Mouse (Mus musculus) myocyte (in vitro differentiated cells): ENCODE data around the gene Ska2. TPM values are rescaled to one million over a fixed set of nuclear protein-coding genes. Genes with fewer than 3 reads are reported as not detected.

Experiments
- H3K27me3 ChIP-seq: one replicate; pipeline ENCODE4 v1.6.1; 2011; ENCODE audit not compliant: control insufficient read depth, insufficient read depth, insufficient read length
- H3K36me3 ChIP-seq: one replicate; pipeline ENCODE4 v1.6.1; 2011; ENCODE audit not compliant: control insufficient read depth, insufficient read depth
- H3K4me2 ChIP-seq: one replicate; pipeline ENCODE4 v1.6.1; 2011; ENCODE audit warnings: low read depth, control low read depth
- H3K4me3 ChIP-seq: one replicate; pipeline ENCODE4 v1.5.1; 2011; ENCODE audit warnings: mild to moderate bottlenecking, control low read depth, moderate library complexity
- H3K79me2 ChIP-seq: one replicate; pipeline ENCODE4 v1.6.1; 2011; ENCODE audit not compliant: control insufficient read depth, insufficient read depth
- H3ac ChIP-seq: one replicate; pipeline ENCODE4 v1.6.1; 2011; ENCODE audit not compliant: control insufficient read depth, insufficient read length
- CEBPB ChIP-seq: IDR thresholded peaks from 2 replicates; pipeline ENCODE4 v1.6.1; 2011; ENCODE audit warnings: mild to moderate bottlenecking, moderate library complexity; ENCODE audit not compliant: poor library complexity, insufficient read depth, severe bottlenecking
- E2F4 ChIP-seq: IDR thresholded peaks from one replicate; pipeline ENCODE4 v1.6.1; 2011; ENCODE audit warnings: mild to moderate bottlenecking, control low read depth, moderate library complexity; ENCODE audit not compliant: insufficient read depth
- MAX ChIP-seq: IDR thresholded peaks from one replicate; pipeline ENCODE4 v1.6.1; 2011; ENCODE audit warnings: low read depth, mild to moderate bottlenecking, control low read depth
- MYOD1 ChIP-seq, 3 experiments: IDR thresholded peaks; one replicate each; pipeline ENCODE4 v1.6.1; 2011; ENCODE audit warnings: control low read depth in 2 of 3, low read depth in 2 of 3, mild to moderate bottlenecking in 2 of 3, moderate library complexity in 1 of 3; ENCODE audit not compliant: insufficient read length in 2 of 3, control insufficient read depth in 1 of 3
- MYOG ChIP-seq, 3 experiments: IDR thresholded peaks; one replicate each; pipeline ENCODE4 v1.6.1; 2011; ENCODE audit warnings: control low read depth in 2 of 3, low read depth in 2 of 3, mild to moderate bottlenecking in 2 of 3; ENCODE audit not compliant: insufficient read length in 2 of 3, control insufficient read depth in 1 of 3, insufficient read depth in 1 of 3
- POLR2A ChIP-seq: IDR thresholded peaks from one replicate; pipeline ENCODE4 v1.6.1; 2011; ENCODE audit warnings: low read depth, mild to moderate bottlenecking, control low read depth, moderate library complexity; ENCODE audit not compliant: insufficient read length
- POLR2AphosphoS2 ChIP-seq: IDR thresholded peaks from one replicate; pipeline ENCODE4 v1.6.1; 2011; ENCODE audit warnings: low read depth, control low read depth; ENCODE audit not compliant: insufficient read length
- REST ChIP-seq: IDR thresholded peaks from one replicate; pipeline ENCODE4 v1.6.1; 2011; ENCODE audit warnings: mild to moderate bottlenecking, control low read depth, moderate library complexity; ENCODE audit not compliant: insufficient read depth, insufficient read length
- SRF ChIP-seq: IDR thresholded peaks from one replicate; pipeline ENCODE4 v1.6.1; 2011; ENCODE audit warnings: low read depth; ENCODE audit not compliant: control insufficient read depth, insufficient read length
- TCF12 ChIP-seq: IDR thresholded peaks from one replicate; pipeline ENCODE4 v1.6.1; 2011; ENCODE audit warnings: mild to moderate bottlenecking, control low read depth; ENCODE audit not compliant: poor library complexity, insufficient read depth, severe bottlenecking
- TCF3 ChIP-seq: IDR thresholded peaks from one replicate; pipeline ENCODE4 v1.6.1; 2011; ENCODE audit warnings: low read depth, control low read depth; ENCODE audit not compliant: insufficient read length
- USF1 ChIP-seq: IDR thresholded peaks from one replicate; pipeline ENCODE4 v1.6.1; 2011; ENCODE audit warnings: low read depth, mild to moderate bottlenecking, control low read depth, moderate library complexity
- polyA plus RNA-seq: library from polyadenylated mRNA; unstranded; fragments of >200 nt; fragmentation: generic; extraction: Trizol; gene quantifications from one replicate; pipeline ENCODE4 v1.2.1, GENCODE M21; 2012; ENCODE audit warnings: missing spikeins

Gene Ska2
- polyA plus RNA-seq, 1 experiment = 5.6 TPM

DNA sequence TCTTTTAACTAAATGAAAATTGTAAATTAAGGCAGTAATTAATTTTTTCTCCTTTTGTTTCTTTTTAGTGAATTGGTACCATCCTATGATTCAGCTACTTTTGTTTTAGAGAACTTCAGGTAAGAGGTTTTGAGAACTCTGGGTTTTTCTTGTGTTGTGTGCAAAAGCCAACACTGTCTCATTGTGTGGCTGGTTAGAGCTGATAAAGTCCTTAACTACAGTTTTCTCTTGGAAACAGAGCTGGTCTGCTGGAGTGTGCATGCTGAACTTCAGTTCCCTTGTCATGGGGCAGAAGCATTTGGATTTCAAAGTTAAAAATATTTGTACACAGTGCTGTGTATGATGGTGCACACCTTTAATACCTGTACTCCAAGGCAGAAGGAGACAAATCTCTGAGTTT lies 54.7 kb downstream of the Ska2 start:
- no peak overlapping the region for H3K4me3 ChIP-seq
- no peak overlapping the region for H3K4me2 ChIP-seq
- H3K79me2 ChIP-seq = no peaks in the 10 kb centered on the region
- peaks cover 19% of the 10 kb centered on the region for H3K36me3 ChIP-seq
- TF ChIP-seq POLR2A (no peak), TCF3 (no peak), POLR2AphosphoS2 (no peak), CEBPB (no peak), MAX (no peak), USF1 (no peak), SRF (no peak)
- no peaks in the 10 kb centered on the region for H3K27me3 ChIP-seq
- H3ac ChIP-seq = no peak overlapping the region

DNA sequence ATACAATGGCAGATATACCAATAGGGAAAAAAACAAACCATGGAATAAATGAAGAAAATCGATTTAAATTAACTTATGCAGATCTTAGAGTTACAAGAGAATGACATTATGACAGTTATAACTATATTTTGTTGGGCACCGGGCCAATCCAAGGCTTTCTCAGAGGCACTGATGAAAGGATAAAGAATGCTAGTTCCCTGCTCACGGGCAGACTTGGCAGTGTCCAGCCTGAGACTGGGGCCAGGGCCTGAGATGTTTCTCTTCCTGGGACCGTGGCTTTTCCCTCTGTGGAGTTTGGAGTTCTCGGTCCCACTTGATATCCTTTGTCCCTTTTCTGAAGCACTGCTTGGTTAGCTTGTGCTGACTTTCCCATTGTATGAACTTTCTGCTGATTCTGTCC lies 64.6 kb downstream of the Ska2 start:
- Histone ChIP-seq H3K27me3 (no peaks in the 10 kb centered on the region), H3K79me2 (no peaks in the 10 kb centered on the region), H3ac (no peak overlapping the region), H3K36me3 (peaks cover 4% of the 10 kb centered on the region), H3K4me3 (no peak overlapping the region), H3K4me2 (no peak overlapping the region)
- no peak for TF ChIP-seq CEBPB
- TF ChIP-seq TCF3 = no peak
- no peak for TF ChIP-seq MAX
- no peak for TF ChIP-seq REST
- no peak for TF ChIP-seq MYOG (IDR thresholded peaks at IDR 0.05; ENCODE audit: control insufficient read depth in 1 of 3, insufficient read depth in 1 of 3, insufficient read length in 2 of 3, low read depth in 2 of 3)
- no peak for TF ChIP-seq SRF
- TF ChIP-seq POLR2AphosphoS2 = no peak
- TF ChIP-seq MYOD1 (IDR thresholded peaks at IDR 0.05; ENCODE audit: control insufficient read depth in 1 of 3, insufficient read length in 2 of 3, low read depth in 2 of 3) = no peak
- TF ChIP-seq E2F4 = no peak
- no peak for TF ChIP-seq POLR2A
- TF ChIP-seq TCF12 = no peak
- no peak for TF ChIP-seq USF1

Other genes starting within 250 kb of the Ska2 start
- 1.5 TPM for gene Ypel2, start 115.5 kb upstream of the Ska2 start, polyA plus RNA-seq
- 9.9 TPM for gene Gdpd1, start 35.2 kb upstream of the Ska2 start, polyA plus RNA-seq
- gene Smg8, start 22.5 kb upstream of the Ska2 start, polyA plus RNA-seq = 13.1 TPM
- 9.3 TPM for gene Prr11, start 526 bp upstream of the Ska2 start, polyA plus RNA-seq
- 6.7 TPM for gene Trim37, start 17.8 kb downstream of the Ska2 start, polyA plus RNA-seq
- gene Ppm1e, start 249.8 kb downstream of the Ska2 start, polyA plus RNA-seq = 1.4 TPM